Mouse (Mus musculus): ENCODE measurements around the gene Dynlt1b. TPM values are rescaled to one million over a fixed set of nuclear protein-coding genes. Genes with fewer than 3 reads are reported as not detected.

Gene Dynlt1b
- polyA plus RNA-seq, 1 experiment from 2014 or later, result 506 TPM

Other genes starting within 250 kb of the Dynlt1b start
- 8.4 and 15.8 TPM in 2 replicates for gene Tmem181a, start 173.3 kb upstream of the Dynlt1b start, polyA plus RNA-seq (2014; fragmentation: Nextera tagmentation; extraction: Ambion mirVana)
- 17.5 and 20.2 TPM in 2 replicates for gene Dynlt1a, start 112.6 kb upstream of the Dynlt1b start, polyA plus RNA-seq (2014; fragmentation: Nextera tagmentation; extraction: Ambion mirVana)
- 42.8 and 43.4 TPM in 2 replicates for gene Dynlt1c, start 171.6 kb downstream of the Dynlt1b start, polyA plus RNA-seq (2014; fragmentation: Nextera tagmentation; extraction: Ambion mirVana)
- 324 and 393 TPM in 2 replicates for gene Dynlt1f, start 225.8 kb downstream of the Dynlt1b start, polyA plus RNA-seq (2014; fragmentation: Nextera tagmentation; extraction: Ambion mirVana)
- 0.34 and 0.74 TPM in 2 replicates for gene Sytl3, start 229.0 kb downstream of the Dynlt1b start, polyA plus RNA-seq (2014; fragmentation: Nextera tagmentation; extraction: Ambion mirVana)

All from kidney, embryonic 14.5 days (tissue).